Mouse (Mus musculus) kidney, adult 2 months (tissue): ENCODE data around the gene Myod1. TPM values are rescaled to one million over a fixed set of nuclear protein-coding genes. Genes with fewer than 3 reads are reported as not detected.

Source experiments
- DNase-seq: peaks from one replicate; pipeline ENCODE4 v3.0.0; 2021
- H3K27ac ChIP-seq: fragments of 200-500 bp; 2 replicates; pipeline ENCODE4 v1.5.1; 2012; ENCODE audit warnings: low read depth, low read length, control low read depth, inconsistent platforms; ENCODE audit not compliant: insufficient read depth
- H3K27me3 ChIP-seq: fragments of 200-500 bp; replicated peaks from 2 replicates; pipeline ENCODE4 v1.6.1; 2012; ENCODE audit warnings: mild to moderate bottlenecking, moderate library complexity, low read length, inconsistent platforms; ENCODE audit not compliant: control insufficient read depth, insufficient read depth
- H3K36me3 ChIP-seq: fragments of 200-500 bp; 2 replicates; pipeline ENCODE4 v1.6.1; 2012; ENCODE audit warnings: mild to moderate bottlenecking, moderate library complexity, low read length, inconsistent platforms; ENCODE audit not compliant: control insufficient read depth, insufficient read depth
- H3K4me1 ChIP-seq: fragments of 200-500 bp; 2 replicates; pipeline ENCODE4 v1.6.1; 2011; ENCODE audit warnings: low read length; ENCODE audit not compliant: control insufficient read depth, insufficient read depth
- H3K4me3 ChIP-seq: fragments of 200-500 bp; 2 replicates; pipeline ENCODE4 v1.5.1; 2011; ENCODE audit warnings: mild to moderate bottlenecking, low read depth, low read length, control low read depth; ENCODE audit not compliant: insufficient read depth
- CTCF ChIP-seq: fragments of 200-500 bp; conservative IDR thresholded peaks from 2 replicates; pipeline ENCODE4 v1.5.1; 2011; ENCODE audit warnings: low read depth, mild to moderate bottlenecking, control low read depth, low read length, moderate library complexity, mixed read lengths; ENCODE audit not compliant: insufficient read depth, insufficient read length
- POLR2A ChIP-seq: fragments of 200-500 bp; IDR thresholded peaks from one replicate; pipeline ENCODE4 v1.6.1; 2011; ENCODE audit warnings: low read depth, low read length, control low read depth
- WGBS: fragments of 180-500 bp; shearing (Covaris S2); methylation state at CpG from one replicate; pipeline ENCODE4 v1.1.7; 2018; 5-methylcytosine and 5-hydroxymethylcytosine counted together
- polyA plus RNA-seq: library from polyadenylated mRNA; depleted of rRNA; stranded (reverse); fragments of >200 nt; gene quantifications from 2 replicates; pipeline ENCODE4 v1.2.3, GENCODE M21; 2012

Gene Myod1
- polyA plus RNA-seq, 1 experiment: 0.20 TPM

- 6% methylated on average over 32 of the region's 36 CpGs for WGBS
- no peak for DNase-seq
- Histone ChIP-seq H3K27ac (no peak overlapping the region), H3K36me3 (no peaks in the 10 kb centered on the region), H3K4me3 (no peak overlapping the region), H3K27me3 (no peaks in the 10 kb centered on the region; the same call in 1 of the 2 replicates), H3K4me1 (no peaks in the 10 kb centered on the region)
- TF ChIP-seq POLR2A: no peak
- no peak for TF ChIP-seq CTCF
Observed at GRCm38 (mm10) chr7:46348813-46349212, 27.5 kb upstream of the Myod1 start.

- WGBS: 58% methylated on average over 9 of the region's 9 CpGs
- no peak for TF ChIP-seq CTCF
- no peak for DNase-seq
Observed at GRCm38 (mm10) chr7:46350119-46350702, 26.1 kb upstream of the Myod1 start.

GRCm38 (mm10) chr7:46352748-46353147, 23.5 kb upstream of the Myod1 start:
- Histone ChIP-seq H3K27ac (no peak overlapping the region), H3K4me3 (no peak overlapping the region), H3K4me1 (no peaks in the 10 kb centered on the region), H3K27me3 (no peaks in the 10 kb centered on the region; the same call in 1 of the 2 replicates), H3K36me3 (no peaks in the 10 kb centered on the region)
- WGBS: 66% methylated on average over 2 of the region's 2 CpGs
- no peak for TF ChIP-seq CTCF
- DNase-seq: no peak

More at GRCm38 (mm10) chr7:46350119-46350702, 26.1 kb upstream of the Myod1 start:
- Histone ChIP-seq H3K27me3 (no peaks in the 10 kb centered on the region; the same call in 1 of the 2 replicates), H3K36me3 (no peaks in the 10 kb centered on the region), H3K27ac (no peak overlapping the region), H3K4me1 (no peaks in the 10 kb centered on the region), H3K4me3 (no peak overlapping the region)

- Histone ChIP-seq H3K4me1 (no peaks in the 10 kb centered on the region), H3K27me3 (no peaks in the 10 kb centered on the region; the same call in 1 of the 2 replicates), H3K27ac (no peak overlapping the region), H3K4me3 (no peak overlapping the region), H3K36me3 (no peaks in the 10 kb centered on the region)
- 26% methylated on average over 8 of the region's 8 CpGs for WGBS
- no peak for DNase-seq
- TF ChIP-seq POLR2A (no peak), CTCF (no peak)
Observed at GRCm38 (mm10) chr7:46353216-46353615, 23.1 kb upstream of the Myod1 start.

- Histone ChIP-seq H3K27ac (no peak overlapping the region), H3K4me3 (no peak overlapping the region), H3K36me3 (no peaks in the 10 kb centered on the region), H3K4me1 (no peaks in the 10 kb centered on the region), H3K27me3 (no peaks in the 10 kb centered on the region; the same call in 1 of the 2 replicates)
- no peak for TF ChIP-seq POLR2A
- TF ChIP-seq CTCF: no peak
- 33% methylated on average over 4 of the region's 4 CpGs for WGBS
- DNase-seq: no peak
Observed at GRCm38 (mm10) chr7:46353875-46354274, 22.4 kb upstream of the Myod1 start.

- DNase-seq: no peak
- TF ChIP-seq CTCF: no peak
- TF ChIP-seq POLR2A: no peak
- no peak overlapping the region for H3K4me3 ChIP-seq
- H3K36me3 ChIP-seq: no peaks in the 10 kb centered on the region
- no peak overlapping the region for H3K27ac ChIP-seq
- H3K4me1 ChIP-seq: no peaks in the 10 kb centered on the region
- H3K27me3 ChIP-seq: no peaks in the 10 kb centered on the region
Observed at GRCm38 (mm10) chr7:46361776-46362175, 14.5 kb upstream of the Myod1 start.

- 47% methylated on average over 5 of the region's 5 CpGs for WGBS
- no peaks in the 10 kb centered on the region for H3K4me1 ChIP-seq
- H3K36me3 ChIP-seq: no peaks in the 10 kb centered on the region
- no peak for TF ChIP-seq CTCF
- TF ChIP-seq POLR2A: no peak
- no peaks in the 10 kb centered on the region for H3K27me3 ChIP-seq
- H3K4me3 ChIP-seq: no peak overlapping the region
- DNase-seq: no peak
- no peak overlapping the region for H3K27ac ChIP-seq
Observed at GRCm38 (mm10) chr7:46364154-46364553, 12.1 kb upstream of the Myod1 start.

GRCm38 (mm10) chr7:46365810-46366209, 10.5 kb upstream of the Myod1 start:
- no peak for DNase-seq

More at GRCm38 (mm10) chr7:46365810-46366209, 10.5 kb upstream of the Myod1 start:
- Histone ChIP-seq H3K36me3 (no peaks in the 10 kb centered on the region), H3K27ac (no peak overlapping the region), H3K27me3 (no peaks in the 10 kb centered on the region), H3K4me1 (no peaks in the 10 kb centered on the region), H3K4me3 (no peak overlapping the region)
- TF ChIP-seq CTCF: no peak
- no peak for TF ChIP-seq POLR2A
- WGBS: 59% methylated on average over 1 of the region's 1 CpGs
